Mouse (Mus musculus) thymus, postnatal 25 days (tissue): ENCODE measurements around the gene 9130409I23Rik.
"Not testable (repeated sequence)": the region's sequence is repeated elsewhere in the genome, so short reads cannot be mapped to it uniquely, and the experiment has no call there.

Experiments used
- DNase-seq: peaks from one replicate; pipeline ENCODE4 v3.0.0; 2022

The 9130409I23Rik gene

GRCm38 (mm10) chr1:181035015-181035778, 15.8 kb upstream of the 9130409I23Rik start:
- DNase-seq: not testable (repeated sequence)

- no peak for DNase-seq
These were observed 13.4 kb upstream of the 9130409I23Rik start for GRCm38 (mm10) chr1:181037623-181038022.

- peak; percentile 35 for DNase-seq
These were observed 11.4 kb upstream of the 9130409I23Rik start for GRCm38 (mm10) chr1:181039652-181040051.

- DNase-seq: no peak
These were observed 3.5 kb upstream of the 9130409I23Rik start for GRCm38 (mm10) chr1:181047520-181047919.

- no peak for DNase-seq
These were observed 1.7 kb upstream of the 9130409I23Rik start for GRCm38 (mm10) chr1:181049328-181049842.

- DNase-seq: no peak
These were observed 1.9 kb downstream of the 9130409I23Rik start for GRCm38 (mm10) chr1:181052898-181053297.

GRCm38 (mm10) chr1:181061784-181062485, 10.9 kb downstream of the 9130409I23Rik start:
- DNase-seq: no peak

GRCm38 (mm10) chr1:181063991-181064390, 13.0 kb downstream of the 9130409I23Rik start:
- no peak for DNase-seq

- no peak for DNase-seq
These were observed 13.6 kb downstream of the 9130409I23Rik start for GRCm38 (mm10) chr1:181064648-181065047.

- no peak for DNase-seq
These were observed 17.3 kb downstream of the 9130409I23Rik start for GRCm38 (mm10) chr1:181068344-181068743.

- no peak for DNase-seq
These were observed 18.6 kb downstream of the 9130409I23Rik start for GRCm38 (mm10) chr1:181069671-181070070.

- no peak for DNase-seq
These were observed 22.0 kb downstream of the 9130409I23Rik start for GRCm38 (mm10) chr1:181073075-181073474.

- DNase-seq: no peak
These were observed 33.0 kb downstream of the 9130409I23Rik start for GRCm38 (mm10) chr1:181084021-181084420.

- no peak for DNase-seq
These were observed 39.0 kb downstream of the 9130409I23Rik start for GRCm38 (mm10) chr1:181090048-181090447.
